Mouse (Mus musculus): Measurements from ENCODE around the gene Ift80. TPM values are rescaled to one million over a fixed set of nuclear protein-coding genes. Genes with fewer than 3 reads are reported as not detected.
"Not testable (repeated sequence)": the region's sequence is repeated elsewhere in the genome, so short reads cannot be mapped to it uniquely, and the experiment has no call there.

Gene Ift80
- total RNA-seq, 2 experiments from 2014 or later = 18.9 to 19.4 TPM

GRCm38 (mm10) chr3:69002781-69003180, 1.6 kb downstream of the Ift80 start:
- DNase-seq (ENCODE audit: low spot score in 2 of 2) = no peak

DNA sequence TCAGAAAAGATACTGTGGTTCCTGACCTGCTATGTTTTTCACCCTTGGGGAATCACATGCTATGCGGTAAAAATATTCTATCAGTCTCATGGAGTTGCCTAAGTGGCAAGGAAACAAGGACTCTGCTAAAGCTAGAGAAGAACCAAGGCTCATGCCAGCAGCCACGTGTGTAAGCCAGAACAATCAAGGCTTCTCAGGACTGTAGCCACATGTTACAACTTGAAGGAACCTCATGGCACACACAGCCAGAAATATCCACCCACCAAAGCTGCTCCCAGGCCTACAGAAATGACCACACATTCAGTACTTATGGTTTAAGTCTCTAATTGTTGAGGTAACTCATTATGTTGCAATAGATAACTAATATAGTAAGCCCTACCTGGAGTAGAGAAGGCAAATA, 17.8 kb downstream of the Ift80 start:
- no peak for DNase-seq (ENCODE audit: low spot score in 2 of 2)

GRCm38 (mm10) chr3:68980898-68981297, 23.5 kb downstream of the Ift80 start:
- DNase-seq (ENCODE audit: low spot score in 2 of 2) = no peak

DNA sequence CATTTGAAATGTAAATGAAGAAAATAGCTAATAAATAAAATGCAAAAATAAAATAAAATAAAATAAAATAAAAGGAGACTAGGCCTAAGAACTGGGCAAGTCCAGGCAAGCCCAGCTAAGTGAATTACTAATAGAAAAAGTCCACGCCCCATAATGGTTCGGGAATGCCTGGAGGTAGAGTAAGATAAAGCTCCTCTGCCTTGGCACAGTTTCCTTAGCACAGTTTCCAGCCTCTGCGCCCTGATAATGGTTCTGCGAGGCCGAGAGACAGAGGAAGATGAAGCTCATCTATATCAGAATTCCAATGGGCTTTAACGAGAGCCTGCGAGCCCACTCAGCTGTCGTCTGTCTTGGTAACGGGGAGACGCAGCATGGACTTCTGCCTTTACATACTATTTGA, 25.2 kb downstream of the Ift80 start:
- DNase-seq (ENCODE audit: low spot score in 2 of 2) = no peak

DNA sequence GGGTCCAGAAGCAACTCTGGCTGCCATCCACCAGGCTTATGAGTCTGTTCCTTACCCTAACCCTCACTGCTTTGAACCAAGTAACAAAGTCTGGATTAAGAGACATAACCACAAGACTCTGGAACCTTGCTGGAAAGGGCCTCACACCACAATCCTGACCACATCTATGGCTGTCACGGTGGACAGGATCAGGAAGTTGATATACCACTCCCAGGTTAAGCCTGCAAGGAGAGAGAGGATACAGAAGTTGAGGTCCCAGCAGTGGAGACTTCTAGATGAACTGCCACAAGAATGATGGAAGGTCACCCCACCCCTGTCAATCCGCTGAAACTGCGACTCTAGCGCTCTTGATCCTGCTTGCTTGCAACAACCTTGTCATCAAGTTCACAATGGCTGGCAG, 26.7 kb downstream of the Ift80 start:
- DNase-seq (ENCODE audit: low spot score in 2 of 2) = no peak

GRCm38 (mm10) chr3:68975533-68976490, 28.6 kb downstream of the Ift80 start:
- DNase-seq (ENCODE audit: low spot score in 2 of 2) = no peak

GRCm38 (mm10) chr3:68974639-68975532, 29.5 kb downstream of the Ift80 start:
- no peak for DNase-seq (ENCODE audit: low spot score in 2 of 2)

DNA sequence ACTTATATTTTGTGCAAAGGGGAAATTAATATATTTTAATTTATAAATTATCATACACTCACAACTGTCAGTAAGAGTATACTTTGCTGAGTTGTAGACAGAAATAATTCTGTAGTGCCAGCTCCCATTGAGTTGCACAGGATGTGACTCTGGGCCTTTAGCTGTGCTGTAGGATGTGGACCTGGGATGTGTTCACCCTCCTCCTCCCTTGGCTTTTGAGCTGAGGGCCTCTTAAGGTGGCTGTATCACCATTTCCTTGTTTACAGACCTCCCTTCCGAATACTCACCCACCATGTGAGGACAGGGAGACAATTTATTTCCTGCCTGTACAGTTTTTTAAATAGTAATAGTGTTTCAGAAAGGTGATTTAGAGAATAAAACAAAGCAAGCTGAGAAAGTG, 30.8 kb downstream of the Ift80 start:
- DNase-seq (ENCODE audit: low spot score in 2 of 2) = no peak

GRCm38 (mm10) chr3:68969091-68969590, 35.2 kb downstream of the Ift80 start:
- DNase-seq (ENCODE audit: low spot score in 2 of 2) = no peak

- DNase-seq (ENCODE audit: low spot score in 2 of 2) = no peak
These were observed 37.0 kb downstream of the Ift80 start for GRCm38 (mm10) chr3:68967404-68967803.

GRCm38 (mm10) chr3:68966527-68967285, 37.7 kb downstream of the Ift80 start:
- no peak for DNase-seq (ENCODE audit: low spot score in 2 of 2)

GRCm38 (mm10) chr3:68964682-68965081, 39.7 kb downstream of the Ift80 start:
- DNase-seq (ENCODE audit: low spot score in 2 of 2) = no peak

GRCm38 (mm10) chr3:68957413-68957812, 47.0 kb downstream of the Ift80 start:
- no peak for DNase-seq (ENCODE audit: low spot score in 2 of 2)

GRCm38 (mm10) chr3:68956454-68956853, 47.9 kb downstream of the Ift80 start:
- peak in 1 of 2 experiments; percentile 14 for DNase-seq (ENCODE audit: low spot score in 2 of 2)

DNA sequence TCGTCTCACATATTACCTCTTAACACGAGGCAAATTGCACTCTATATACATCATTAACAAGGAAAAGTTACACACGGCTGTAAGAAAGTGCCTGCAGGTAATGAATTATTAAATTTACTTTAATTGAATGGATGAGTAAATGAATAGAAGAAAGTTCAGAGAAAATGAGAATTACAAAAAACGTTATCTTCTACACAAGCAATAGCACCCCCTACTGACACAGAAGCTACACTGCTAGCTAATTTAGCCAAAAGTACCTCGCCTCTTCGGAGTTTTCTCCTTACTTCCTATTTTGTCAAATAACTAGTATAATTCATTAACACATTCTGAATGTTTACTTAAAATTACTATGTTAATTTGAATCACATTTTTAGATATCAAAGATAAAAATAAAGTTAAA, 49.9 kb downstream of the Ift80 start:
- peak in 1 of 2 experiments; percentile 33 for DNase-seq (ENCODE audit: low spot score in 2 of 2)

DNA sequence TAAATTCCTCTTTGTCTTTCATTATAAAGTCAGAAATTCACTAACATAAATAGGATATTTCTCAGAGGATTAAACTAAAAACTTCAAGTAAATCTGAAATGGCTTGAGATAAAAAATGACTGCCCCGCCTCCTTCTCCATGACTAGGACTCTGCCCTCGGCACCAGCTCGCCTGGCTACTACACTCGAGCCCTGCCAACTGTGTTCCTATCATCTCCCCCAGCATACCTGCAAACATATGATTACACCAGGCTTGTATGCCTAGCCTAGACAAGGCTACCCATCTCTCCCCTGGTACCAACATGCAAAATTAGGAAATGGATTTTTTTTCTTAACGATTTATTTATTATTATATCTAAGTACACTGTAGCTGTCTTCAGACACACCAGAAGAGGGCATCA, 51.7 kb downstream of the Ift80 start:
- DNase-seq (ENCODE audit: low spot score in 2 of 2) = no peak

DNA sequence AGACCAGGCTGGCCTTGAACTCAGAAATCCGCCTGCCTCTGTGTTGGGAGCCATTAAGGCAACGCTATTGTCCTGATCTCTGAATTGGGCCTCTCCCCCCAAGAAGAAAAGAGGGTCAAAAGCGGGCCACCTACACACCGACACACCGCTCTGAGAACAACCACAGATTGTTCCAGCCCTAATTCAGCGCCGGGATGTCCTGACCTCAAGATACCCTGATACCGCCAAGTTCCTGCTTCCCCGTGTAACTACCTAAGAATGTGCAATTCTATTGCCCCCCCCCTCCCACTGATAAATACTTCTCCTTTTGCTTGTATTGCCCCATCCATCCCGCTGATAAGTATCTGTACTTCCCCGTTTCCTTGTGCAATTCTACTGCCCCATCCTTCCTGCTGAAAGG, 52.4 kb downstream of the Ift80 start:
- DNase-seq (ENCODE audit: low spot score in 2 of 2) = not testable (repeated sequence)

DNA sequence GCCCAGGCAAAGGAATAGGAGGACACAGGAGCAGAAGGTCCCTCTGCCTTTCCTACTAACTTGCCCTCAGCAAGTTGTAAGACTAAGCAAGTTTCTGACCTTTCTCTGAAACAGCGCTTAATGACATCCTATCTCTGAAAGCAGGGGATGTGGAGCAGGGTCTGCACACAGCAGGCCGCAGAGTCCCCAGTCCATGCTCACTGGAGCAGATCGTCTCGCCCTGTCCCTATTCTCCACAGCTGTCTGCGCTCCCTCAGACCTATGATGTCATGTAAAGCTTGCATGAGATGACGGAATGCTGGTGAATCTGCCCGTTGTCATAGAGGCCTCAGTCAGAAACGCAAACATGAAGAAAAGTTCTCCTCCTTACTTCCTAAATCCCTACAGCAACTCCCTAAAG, 55.0 kb downstream of the Ift80 start:
- DNase-seq (ENCODE audit: low spot score in 2 of 2) = no peak

DNA sequence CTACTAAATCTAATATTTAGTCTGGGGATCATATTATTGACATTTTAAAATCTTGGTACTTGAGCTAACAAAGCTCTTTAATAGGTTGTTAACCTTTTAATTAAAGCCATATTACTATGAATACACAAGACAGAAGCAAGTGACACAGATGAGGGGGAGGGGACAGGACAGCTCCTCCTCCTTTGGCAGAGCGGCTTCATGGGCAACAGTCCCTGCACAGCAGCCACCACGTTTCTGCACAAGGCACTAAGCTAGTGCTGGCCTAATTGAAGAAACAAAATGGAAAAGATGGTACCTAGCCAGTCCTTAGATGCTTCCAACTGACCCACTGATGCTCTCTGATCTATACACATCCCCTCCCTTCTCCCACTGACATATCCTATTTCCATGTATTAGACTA, 55.5 kb downstream of the Ift80 start:
- peak in 1 of 2 experiments; percentile 20 for DNase-seq (ENCODE audit: low spot score in 2 of 2)

- DNase-seq (ENCODE audit: low spot score in 2 of 2) = peak in 1 of 2 experiments; percentile 12
These were observed 62.5 kb downstream of the Ift80 start for GRCm38 (mm10) chr3:68941867-68942266.

DNA sequence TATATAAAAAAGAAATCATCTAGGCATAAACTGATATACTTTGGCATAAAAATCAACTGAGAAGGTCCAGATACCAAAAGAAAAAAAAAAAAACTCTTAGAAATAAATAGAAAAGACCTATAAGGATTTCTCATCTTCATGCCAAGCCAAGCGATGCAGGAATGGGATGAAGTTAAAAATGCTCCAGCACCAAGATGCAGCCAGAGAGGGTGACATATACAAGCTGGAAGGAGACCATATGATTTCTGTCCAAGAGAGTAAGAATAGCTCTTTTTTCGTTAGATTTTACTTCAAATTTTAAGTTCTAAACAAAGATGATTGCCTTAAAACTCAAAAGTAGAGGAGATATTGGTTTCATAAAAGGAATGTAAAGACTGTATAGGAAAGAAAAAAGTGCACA, 64.1 kb downstream of the Ift80 start:
- no peak for DNase-seq (ENCODE audit: low spot score in 2 of 2)
